Mouse (Mus musculus) kidney, embryonic 14.5 days (tissue): ENCODE measurements at regions not wholly inside any gene's neighbourhood (a gene's known extent, or its start where the extent isn't known, plus 50 kb on each side); places are given as distances from the start of the nearest gene placed in this dataset.

Experiments used
- ATAC-seq: fragments of 200-750 bp; cut with Nextera tagmentation; 2 replicates; pipeline ENCODE4 v1.8.0; 2017; ENCODE audit warnings: moderate number of reproducible peaks, mild to moderate bottlenecking, moderate TSS enrichment, moderate library complexity; ENCODE audit not compliant: low FRiP score, low TSS enrichment
- H3K27ac ChIP-seq: fragments of 300-500 bp; sonication (generic); 2 replicates; pipeline ENCODE4 v1.5.1; 2014; ENCODE audit warnings: low read depth, mild to moderate bottlenecking, low read length, moderate library complexity, mixed read lengths
- H3K27me3 ChIP-seq: fragments of 300-500 bp; sonication (generic); 2 replicates; pipeline ENCODE4 v1.6.1; 2014; ENCODE audit warnings: mild to moderate bottlenecking, low read length; ENCODE audit not compliant: control insufficient read depth, insufficient read depth
- H3K36me3 ChIP-seq: fragments of 300-500 bp; sonication (generic); 2 replicates; pipeline ENCODE4 v1.6.1; 2014; ENCODE audit warnings: low read length, mixed read lengths; ENCODE audit not compliant: control insufficient read depth, insufficient read depth
- H3K4me1 ChIP-seq: fragments of 300-500 bp; sonication (generic); 2 replicates; pipeline ENCODE4 v1.6.1; 2014; ENCODE audit warnings: low read length, mixed read lengths; ENCODE audit not compliant: control insufficient read depth, insufficient read depth
- H3K4me2 ChIP-seq: fragments of 300-500 bp; sonication (generic); replicated peaks from 2 replicates; pipeline ENCODE4 v1.6.1; 2014; ENCODE audit warnings: low read depth, mild to moderate bottlenecking, low read length
- H3K4me3 ChIP-seq: fragments of 300-500 bp; sonication (generic); 2 replicates; pipeline ENCODE4 v1.5.1; 2014; ENCODE audit warnings: mild to moderate bottlenecking, low read length
- H3K9ac ChIP-seq: fragments of 300-500 bp; sonication (generic); 2 replicates; pipeline ENCODE4 v1.6.1; 2014; ENCODE audit warnings: low read depth, mild to moderate bottlenecking, low read length, moderate library complexity
- H3K9me3 ChIP-seq: fragments of 300-500 bp; sonication (generic); 2 replicates; pipeline ENCODE4 v1.6.1; 2016; ENCODE audit warnings: low read length; ENCODE audit not compliant: control insufficient read depth
- WGBS: fragments of 180-500 bp; shearing (Covaris S2); extraction: QIAGEN DNeasy Blood & Tissue Kit; methylation state at CpG from one replicate; pipeline ENCODE4 v1.1.7; 2014; 5-methylcytosine and 5-hydroxymethylcytosine counted together

- Histone ChIP-seq H3K27ac (no peak overlapping the region), H3K4me2 (no peak overlapping the region), H3K9ac (no peak overlapping the region), H3K36me3 (no peaks in the 10 kb centered on the region), H3K4me1 (peaks cover 3% of the 10 kb centered on the region; the same call in 1 of the 2 replicates), H3K9me3 (0 out of 2 replicates have a peak, but pooled peaks cover under 1% of the 10 kb centered on the region), H3K27me3 (no peaks in the 10 kb centered on the region), H3K4me3 (no peak overlapping the region)
- no peak for ATAC-seq
- WGBS: 92% methylated on average over 5 of the region's 5 CpGs
Observed at GRCm38 (mm10) chr7:73158833-73159232, 216.5 kb upstream of the Rgma start.

- no peak for ATAC-seq
- Histone ChIP-seq H3K36me3 (no peaks in the 10 kb centered on the region), H3K9ac (no peak overlapping the region), H3K4me1 (peaks cover 3% of the 10 kb centered on the region; the same call in 1 of the 2 replicates), H3K27me3 (no peaks in the 10 kb centered on the region), H3K4me3 (no peak overlapping the region), H3K27ac (no peak overlapping the region), H3K4me2 (no peak overlapping the region), H3K9me3 (no peaks in the 10 kb centered on the region)
- 84% methylated on average over 8 of the region's 8 CpGs for WGBS
Observed at GRCm38 (mm10) chr7:73160968-73161367, 214.3 kb upstream of the Rgma start.

GRCm38 (mm10) chr7:73163687-73164086, 211.6 kb upstream of the Rgma start:
- H3K36me3 ChIP-seq: no peaks in the 10 kb centered on the region
- no peak overlapping the region for H3K9ac ChIP-seq
- peaks cover 3% of the 10 kb centered on the region; the same call in 1 of the 2 replicates for H3K4me1 ChIP-seq
- WGBS: 13% methylated on average over 5 of the region's 5 CpGs
- 0 out of 2 replicates have a peak, but pooled peaks cover 5% of the 10 kb centered on the region for H3K9me3 ChIP-seq
- peak; percentile 71; the same call in 1 of the 2 replicates for ATAC-seq
- no peak overlapping the region for H3K4me2 ChIP-seq
- H3K27me3 ChIP-seq: no peaks in the 10 kb centered on the region
- H3K4me3 ChIP-seq: no peak overlapping the region
- no peak overlapping the region for H3K27ac ChIP-seq

GRCm38 (mm10) chr7:73165521-73165920, 209.8 kb upstream of the Rgma start:
- no peak overlapping the region for H3K4me3 ChIP-seq
- peaks cover 3% of the 10 kb centered on the region; the same call in 1 of the 2 replicates for H3K4me1 ChIP-seq
- no peak for ATAC-seq
- no peaks in the 10 kb centered on the region for H3K36me3 ChIP-seq
- H3K27ac ChIP-seq: no peak overlapping the region
- 0 out of 2 replicates have a peak, but pooled peaks cover 5% of the 10 kb centered on the region for H3K9me3 ChIP-seq
- H3K4me2 ChIP-seq: no peak overlapping the region
- 94% methylated on average over 8 of the region's 8 CpGs for WGBS
- H3K9ac ChIP-seq: no peak overlapping the region
- no peaks in the 10 kb centered on the region for H3K27me3 ChIP-seq

GRCm38 (mm10) chr7:73169416-73169815, 205.9 kb upstream of the Rgma start:
- 82% methylated on average over 8 of the region's 8 CpGs for WGBS
- H3K9ac ChIP-seq: no peak overlapping the region

GRCm38 (mm10) chr7:73172615-73173014, 202.7 kb upstream of the Rgma start:
- Histone ChIP-seq H3K4me1 (no peaks in the 10 kb centered on the region), H3K36me3 (no peaks in the 10 kb centered on the region), H3K4me3 (no peak overlapping the region), H3K9me3 (0 out of 2 replicates have a peak, but pooled peaks cover 5% of the 10 kb centered on the region), H3K27ac (no peak overlapping the region), H3K27me3 (no peaks in the 10 kb centered on the region), H3K4me2 (no peak overlapping the region), H3K9ac (no peak overlapping the region)
- no peak for ATAC-seq
- 86% methylated on average over 4 of the region's 4 CpGs for WGBS

More at GRCm38 (mm10) chr7:73169416-73169815, 205.9 kb upstream of the Rgma start:
- no peak overlapping the region for H3K4me3 ChIP-seq
- 0 out of 2 replicates have a peak, but pooled peaks cover 5% of the 10 kb centered on the region for H3K9me3 ChIP-seq
- no peaks in the 10 kb centered on the region for H3K4me1 ChIP-seq
- H3K36me3 ChIP-seq: no peaks in the 10 kb centered on the region
- no peak for ATAC-seq
- no peaks in the 10 kb centered on the region for H3K27me3 ChIP-seq
- no peak overlapping the region for H3K4me2 ChIP-seq
- no peak overlapping the region for H3K27ac ChIP-seq

GRCm38 (mm10) chr7:73183761-73184160, 191.5 kb upstream of the Rgma start:
- H3K4me2 ChIP-seq: no peak overlapping the region
- no peak overlapping the region for H3K4me3 ChIP-seq
- 93% methylated on average over 8 of the region's 8 CpGs for WGBS
- no peaks in the 10 kb centered on the region for H3K27me3 ChIP-seq
- peaks cover 6% of the 10 kb centered on the region; the same call in 1 of the 2 replicates for H3K9me3 ChIP-seq
- no peaks in the 10 kb centered on the region for H3K36me3 ChIP-seq
- no peak for ATAC-seq
- no peak overlapping the region for H3K27ac ChIP-seq
- no peak overlapping the region for H3K9ac ChIP-seq
- H3K4me1 ChIP-seq: no peaks in the 10 kb centered on the region

- Histone ChIP-seq H3K4me3 (no peak overlapping the region), H3K4me2 (no peak overlapping the region), H3K27ac (no peak overlapping the region), H3K9ac (no peak overlapping the region), H3K27me3 (no peaks in the 10 kb centered on the region), H3K4me1 (no peaks in the 10 kb centered on the region), H3K36me3 (no peaks in the 10 kb centered on the region), H3K9me3 (peaks cover 6% of the 10 kb centered on the region; the same call in 1 of the 2 replicates)
- 93% methylated on average over 14 of the region's 14 CpGs for WGBS
- no peak for ATAC-seq
Observed at GRCm38 (mm10) chr7:73184208-73185070, 190.9 kb upstream of the Rgma start.

- 88% methylated on average over 10 of the region's 10 CpGs for WGBS
- Histone ChIP-seq H3K36me3 (no peaks in the 10 kb centered on the region), H3K9ac (no peak overlapping the region), H3K4me2 (no peak overlapping the region), H3K27ac (no peak overlapping the region), H3K4me1 (no peaks in the 10 kb centered on the region), H3K27me3 (no peaks in the 10 kb centered on the region), H3K4me3 (no peak overlapping the region), H3K9me3 (peaks cover 6% of the 10 kb centered on the region; the same call in 1 of the 2 replicates)
- ATAC-seq: no peak
Observed at GRCm38 (mm10) chr7:73185071-73185531, 190.2 kb upstream of the Rgma start.
